Mouse (Mus musculus) stomach, postnatal 0 days (tissue): ENCODE measurements around the gene Ipo13.

Experiments
- CTCF ChIP-seq: IDR thresholded peaks from 2 replicates; pipeline ENCODE4 v1.5.1; 2016; ENCODE audit warnings: antibody characterized with exemption, low read depth, mild to moderate bottlenecking, moderate library complexity
- EP300 ChIP-seq: optimal IDR thresholded peaks from 2 replicates; pipeline ENCODE3; 2016; ENCODE audit warnings: antibody characterized with exemption

DNA sequence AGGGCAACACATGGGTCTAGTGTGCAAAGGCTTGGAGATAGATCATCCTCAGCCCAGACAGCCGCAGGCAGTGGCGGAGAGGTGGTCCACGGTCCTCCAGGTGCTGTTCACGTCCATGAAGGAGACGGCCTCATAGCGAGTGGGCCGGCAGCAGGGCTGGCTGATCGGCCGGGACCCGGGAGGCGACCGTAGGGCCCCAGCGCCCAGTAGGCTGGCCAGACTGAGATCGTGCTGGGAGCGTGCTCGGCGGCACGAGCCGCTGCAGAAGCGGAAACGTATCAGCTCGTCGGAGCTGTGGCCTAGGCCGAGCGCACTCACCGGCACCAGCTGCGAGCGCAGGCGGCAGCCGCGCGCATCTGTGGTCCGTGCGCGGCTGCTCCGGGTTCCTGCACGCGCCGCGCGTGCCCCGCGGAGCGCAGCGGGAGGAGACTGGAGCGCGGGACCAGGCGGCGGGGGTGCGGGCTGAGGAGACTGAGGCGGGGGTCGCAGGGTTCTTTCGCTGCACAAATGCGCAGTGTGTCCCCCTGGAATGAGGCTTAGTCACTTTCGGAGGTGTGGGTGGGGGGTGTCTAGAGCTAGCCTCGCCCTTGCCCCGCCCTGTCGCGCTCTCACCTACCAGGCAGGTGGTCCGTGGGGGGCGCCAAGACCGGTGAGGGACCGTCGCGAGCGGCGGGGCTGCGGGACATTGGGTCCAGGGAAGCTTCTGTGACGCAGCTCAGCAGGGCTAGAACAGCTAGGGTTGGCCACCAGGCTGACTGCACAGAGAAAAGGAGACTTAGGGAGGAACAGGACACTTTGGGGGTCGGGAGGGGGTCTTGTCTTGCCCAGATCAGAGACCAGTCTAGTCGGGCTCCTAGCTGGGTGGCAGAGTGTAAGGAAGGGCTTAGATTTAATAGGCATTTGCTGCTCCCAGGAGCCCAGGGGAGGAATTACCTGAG is 12.0 kb upstream of the Ipo13 start:
- TF ChIP-seq CTCF (peak; percentile 26; the same call in 1 of the 2 replicates), EP300 (no peak)
